Mouse (Mus musculus) limb, embryonic 14.5 days (tissue): ENCODE results near the gene Csrnp2. TPM values are rescaled to one million over a fixed set of nuclear protein-coding genes. Genes with fewer than 3 reads are reported as not detected.
"Not testable (repeated sequence)": the region's sequence is repeated elsewhere in the genome, so short reads cannot be mapped to it uniquely, and the experiment has no call there.

Experiments used
- ATAC-seq: fragments of 200-750 bp; cut with Nextera tagmentation; 2 replicates; pipeline ENCODE4 v1.8.0; 2017; ENCODE audit warnings: low read depth, moderate number of reproducible peaks, moderate TSS enrichment; ENCODE audit not compliant: low FRiP score
- DNase-seq: peaks from one replicate; pipeline ENCODE4 v3.0.0-alpha.2; 2015; ENCODE audit warnings: low spot score
- H3K27ac ChIP-seq: fragments of 300-500 bp; sonication (generic); replicated peaks from 2 replicates; pipeline ENCODE4 v1.5.1; 2014; ENCODE audit warnings: low read depth, mild to moderate bottlenecking, low read length, moderate library complexity, mixed read lengths
- H3K27me3 ChIP-seq: fragments of 300-500 bp; sonication (generic); 2 replicates; pipeline ENCODE4 v1.6.1; 2014; ENCODE audit warnings: low read length, mixed read lengths; ENCODE audit not compliant: control insufficient read depth, insufficient read depth
- H3K36me3 ChIP-seq: fragments of 300-500 bp; sonication (generic); 2 replicates; pipeline ENCODE4 v1.6.1; 2014; ENCODE audit warnings: mild to moderate bottlenecking, low read length, moderate library complexity, mixed read lengths; ENCODE audit not compliant: control insufficient read depth, insufficient read depth
- H3K4me1 ChIP-seq: fragments of 300-500 bp; sonication (generic); 2 replicates; pipeline ENCODE4 v1.6.1; 2014; ENCODE audit warnings: antibody characterized with exemption, low read length, mixed read lengths; ENCODE audit not compliant: control insufficient read depth, insufficient read depth
- H3K4me2 ChIP-seq: fragments of 300-500 bp; sonication (generic); replicated peaks from 2 replicates; pipeline ENCODE4 v1.6.1; 2014; ENCODE audit warnings: low read depth, mild to moderate bottlenecking, low read length, moderate library complexity; ENCODE audit not compliant: severe bottlenecking
- H3K4me3 ChIP-seq: fragments of 300-500 bp; sonication (generic); replicated peaks from 2 replicates; pipeline ENCODE4 v1.5.1; 2014; ENCODE audit warnings: low read length
- H3K9ac ChIP-seq: fragments of 300-500 bp; sonication (generic); 2 replicates; pipeline ENCODE4 v1.6.1; 2014; ENCODE audit warnings: mild to moderate bottlenecking, low read depth, low read length, moderate library complexity; ENCODE audit not compliant: severe bottlenecking
- H3K9me3 ChIP-seq: fragments of 300-500 bp; sonication (generic); 2 replicates; pipeline ENCODE4 v1.6.1; 2016; ENCODE audit warnings: low read length; ENCODE audit not compliant: control insufficient read depth
- POLR2A ChIP-seq: fragments of 200-500 bp; IDR thresholded peaks from 2 replicates; pipeline ENCODE4 v1.8.0; 2012; ENCODE audit warnings: inconsistent platforms, mild to moderate bottlenecking, moderate library complexity, borderline replicate concordance; ENCODE audit not compliant: insufficient read depth, insufficient read length; ENCODE audit errors: extremely low read depth
- WGBS: fragments of 180-500 bp; shearing (Covaris S2); extraction: QIAGEN DNeasy Blood & Tissue Kit; methylation state at CpG from one replicate; pipeline ENCODE4 v1.1.7; 2014; 5-methylcytosine and 5-hydroxymethylcytosine counted together
- polyA plus RNA-seq, 2 experiments: library from polyadenylated mRNA; depleted of rRNA in 1 of 2; stranded (reverse) in 1 of 2; unstranded in 1 of 2; fragments of >200 nt; fragmentation: Nextera tagmentation in 1 of 2; extraction: Ambion mirVana in 1 of 2; gene quantifications; 2 replicates each; pipeline versions ENCODE4 v1.2.1 to v1.2.3; 2012 to 2014

Csrnp2 gene
- polyA plus RNA-seq (2012; rRNA removed) (14.6 and 17.9 TPM in 2 replicates), polyA plus RNA-seq (2014; fragmentation: Nextera tagmentation; extraction: Ambion mirVana) (18.2 and 20.8 TPM in 2 replicates)

DNA sequence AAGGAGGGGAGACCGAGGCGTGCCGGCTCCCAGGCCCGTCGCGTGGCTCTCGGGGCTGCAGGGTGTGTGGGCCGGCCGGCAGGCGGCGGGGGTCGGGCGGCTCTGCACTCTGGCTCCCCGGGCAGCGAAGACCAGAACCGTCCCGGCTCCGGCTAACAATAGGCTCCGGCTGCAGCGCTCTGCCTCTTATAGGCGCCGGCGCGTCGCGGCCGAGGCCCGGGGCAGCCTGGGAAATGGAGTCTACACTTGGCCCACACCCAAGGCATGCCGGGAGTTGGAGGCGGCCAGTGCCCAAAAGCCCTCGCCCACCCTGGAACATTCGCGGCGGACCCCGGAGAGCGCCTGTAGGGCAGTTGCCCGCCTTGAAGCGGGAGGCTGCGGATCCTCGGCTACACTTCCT, at the start of gene Csrnp2:
Gene Csrnp2, minus strand, starts transcription at position 387 of the 400 bp plus-strand sequence.
- Histone ChIP-seq H3K27ac (peak within 1 kb of the TSS; percentile 97), H3K4me3 (peak within 1 kb of the TSS; percentile 96), H3K27me3 (no peaks in the 10 kb centered on the region), H3K4me2 (peak within 1 kb of the TSS; percentile 88), H3K4me1 (peaks cover 33% of the 10 kb centered on the region), H3K9ac (peak within 1 kb of the TSS; percentile 93), H3K36me3 (no peaks in the 10 kb centered on the region), H3K9me3 (no peaks in the 10 kb centered on the region)
- DNase-seq (peak; percentile 94), ATAC-seq (peak; percentile 98)
- WGBS: 0% methylated on average over 38 of the region's 40 CpGs
- TF ChIP-seq POLR2A: peak; percentile 99

GRCm38 (mm10) chr15:100543651-100544030, 48.4 kb upstream of the Csrnp2 start:
- H3K27ac ChIP-seq, H3K9ac ChIP-seq, H3K27me3 ChIP-seq, H3K4me3 ChIP-seq, H3K9me3 ChIP-seq, H3K4me2 ChIP-seq, ATAC-seq, DNase-seq, H3K4me1 ChIP-seq: not testable (repeated sequence)
- H3K36me3 ChIP-seq: peaks cover 12% of the 10 kb centered on the region
- WGBS: over 99% methylated on average over 14 of the region's 14 CpGs

- H3K9me3 ChIP-seq: not testable (repeated sequence)
These were observed 47.8 kb upstream of the Csrnp2 start for GRCm38 (mm10) chr15:100542876-100543650.

DNA sequence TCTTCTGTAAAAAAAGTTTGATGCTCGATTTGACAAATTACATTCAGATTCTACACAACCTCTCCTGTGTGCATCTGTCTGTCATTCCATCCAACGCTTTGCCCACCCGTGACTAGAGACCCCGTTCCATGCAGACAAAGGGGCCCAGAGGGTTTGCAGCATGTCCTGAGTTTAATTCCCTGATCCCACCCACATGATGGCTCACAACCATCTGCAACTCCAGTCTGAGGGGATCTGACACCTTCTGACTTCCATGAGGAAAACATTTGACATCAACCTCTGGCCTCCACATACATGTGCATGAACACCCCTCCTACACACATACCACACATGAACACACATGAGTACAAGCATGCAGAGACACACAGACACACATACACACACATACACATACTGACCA, 46.1 kb upstream of the Csrnp2 start:
- Histone ChIP-seq H3K4me1 (no peaks in the 10 kb centered on the region), H3K9ac (no peak overlapping the region), H3K27me3 (no peaks in the 10 kb centered on the region), H3K9me3 (0 out of 2 replicates have a peak, but pooled peaks cover 5% of the 10 kb centered on the region), H3K4me3 (no peak overlapping the region), H3K27ac (no peak overlapping the region), H3K4me2 (no peak overlapping the region), H3K36me3 (0 out of 2 replicates have a peak, but pooled peaks cover 6% of the 10 kb centered on the region)
- ATAC-seq: no peak
- no peak for DNase-seq
- no peak for TF ChIP-seq POLR2A
- 97% methylated on average over 4 of the region's 4 CpGs for WGBS

More at GRCm38 (mm10) chr15:100542876-100543650, 47.8 kb upstream of the Csrnp2 start:
- not testable (repeated sequence) for H3K27me3 ChIP-seq, H3K27ac ChIP-seq, H3K4me1 ChIP-seq, ATAC-seq, H3K36me3 ChIP-seq, H3K4me3 ChIP-seq, DNase-seq, H3K9ac ChIP-seq, H3K4me2 ChIP-seq
- 96% methylated on average over 25 of the region's 28 CpGs for WGBS

DNA sequence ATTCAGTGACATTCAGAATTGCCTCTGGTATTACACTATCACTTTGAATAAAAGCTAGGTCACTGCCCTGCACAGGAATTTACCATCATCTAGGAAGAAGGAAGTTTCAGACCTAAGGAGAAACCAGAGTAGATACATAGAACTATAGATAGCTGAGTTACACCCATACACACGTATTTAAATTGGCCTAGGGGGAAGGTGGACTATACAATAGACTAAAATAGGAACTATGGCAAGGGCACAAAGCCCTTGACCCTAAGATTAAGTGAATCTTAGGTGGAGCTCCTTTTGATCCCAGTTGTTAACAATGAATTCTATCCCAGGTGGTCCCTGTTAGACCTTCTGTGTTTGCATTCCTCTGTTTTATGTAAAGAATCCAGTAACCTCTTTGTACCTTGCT, 45.7 kb upstream of the Csrnp2 start:
- H3K27ac ChIP-seq, H3K4me3 ChIP-seq, H3K9me3 ChIP-seq, DNase-seq, ATAC-seq, H3K4me1 ChIP-seq, H3K4me2 ChIP-seq, H3K9ac ChIP-seq, H3K27me3 ChIP-seq: not testable (repeated sequence)
- 0 out of 2 replicates have a peak, but pooled peaks cover 10% of the 10 kb centered on the region for H3K36me3 ChIP-seq
- WGBS: 87% methylated on average over 1 of the region's 1 CpGs
